Mouse (Mus musculus) right cerebral cortex, postnatal 10 days (tissue): ENCODE data around the gene Pdcd1.
A peak's percentile ranks its signal among the peaks of the same experiment; 100 is the strongest.

Experiments used
- DNase-seq, 2 experiments: peaks; one replicate each; pipeline ENCODE4 v3.0.0; 2021; ENCODE audit warnings: low spot score in 2 of 2

Pdcd1 gene

GRCm38 (mm10) chr1:94052373-94052772, at the start of gene Pdcd1:
Gene Pdcd1 (minus strand): TSS chr1:94052553.
- no peak for DNase-seq

GRCm38 (mm10) chr1:94091788-94092187, 39.4 kb upstream of the Pdcd1 start:
- no peak for DNase-seq

- DNase-seq: no peak
Observed at GRCm38 (mm10) chr1:94086311-94086898, 34.1 kb upstream of the Pdcd1 start.

- DNase-seq: no peak
Observed at GRCm38 (mm10) chr1:94085324-94086105, 33.2 kb upstream of the Pdcd1 start.

GRCm38 (mm10) chr1:94081761-94082160, 29.4 kb upstream of the Pdcd1 start:
- no peak for DNase-seq

GRCm38 (mm10) chr1:94081191-94081590, 28.8 kb upstream of the Pdcd1 start:
- DNase-seq: no peak

- DNase-seq: no peak
Observed at GRCm38 (mm10) chr1:94080718-94081117, 28.4 kb upstream of the Pdcd1 start.

- DNase-seq: peak; percentile 92 to 94
Observed at GRCm38 (mm10) chr1:94078835-94079440, 26.6 kb upstream of the Pdcd1 start.

GRCm38 (mm10) chr1:94078314-94078713, 26.0 kb upstream of the Pdcd1 start:
- DNase-seq: no peak

- no peak for DNase-seq
Observed at GRCm38 (mm10) chr1:94076702-94077101, 24.3 kb upstream of the Pdcd1 start.

GRCm38 (mm10) chr1:94074756-94075155, 22.4 kb upstream of the Pdcd1 start:
- DNase-seq: no peak

GRCm38 (mm10) chr1:94058281-94058680, 5.9 kb upstream of the Pdcd1 start:
- peak in 1 of 2 experiments; percentile 4 for DNase-seq

GRCm38 (mm10) chr1:94057401-94057800, 5.0 kb upstream of the Pdcd1 start:
- DNase-seq: peak in 1 of 2 experiments; percentile 7

GRCm38 (mm10) chr1:94055966-94056365, 3.6 kb upstream of the Pdcd1 start:
- DNase-seq: peak; percentile 41 to 47

- peak in 1 of 2 experiments; percentile 32 for DNase-seq
Observed at GRCm38 (mm10) chr1:94054481-94054880, 2.1 kb upstream of the Pdcd1 start.

- DNase-seq: peak; percentile 84 to 89
Observed at GRCm38 (mm10) chr1:94053530-94054216, 1.3 kb upstream of the Pdcd1 start.

GRCm38 (mm10) chr1:94051104-94051503, 1.2 kb downstream of the Pdcd1 start:
- peak in 1 of 2 experiments; percentile 15 for DNase-seq

GRCm38 (mm10) chr1:94046544-94046943, 5.8 kb downstream of the Pdcd1 start:
- DNase-seq: no peak

- no peak for DNase-seq
Observed at GRCm38 (mm10) chr1:94045559-94045958, 6.8 kb downstream of the Pdcd1 start.

GRCm38 (mm10) chr1:94040391-94040790, 12.0 kb downstream of the Pdcd1 start:
- no peak for DNase-seq

- DNase-seq: peak; percentile 87 to 90
Observed at GRCm38 (mm10) chr1:94034984-94035743, 17.2 kb downstream of the Pdcd1 start.
